Mouse (Mus musculus): ENCODE measurements at regions not wholly inside any gene's neighbourhood (a gene's known extent, or its start where the extent isn't known, plus 50 kb on each side); places are given as distances from the start of the nearest gene placed in this dataset.

- no peak for DNase-seq
Measured at GRCm38 (mm10) chr2:172094159-172094558, 50.9 kb upstream of the Cbln4 start.

- DNase-seq: peak in 1 of 2 experiments; percentile 4
Measured at GRCm38 (mm10) chr2:172103881-172104655, 60.8 kb upstream of the Cbln4 start.

- no peak for DNase-seq
Measured at GRCm38 (mm10) chr2:172105241-172105640, 62.0 kb upstream of the Cbln4 start.

GRCm38 (mm10) chr2:172110706-172111105 lies 67.4 kb upstream of the Cbln4 start:
- no peak for DNase-seq

DNA sequence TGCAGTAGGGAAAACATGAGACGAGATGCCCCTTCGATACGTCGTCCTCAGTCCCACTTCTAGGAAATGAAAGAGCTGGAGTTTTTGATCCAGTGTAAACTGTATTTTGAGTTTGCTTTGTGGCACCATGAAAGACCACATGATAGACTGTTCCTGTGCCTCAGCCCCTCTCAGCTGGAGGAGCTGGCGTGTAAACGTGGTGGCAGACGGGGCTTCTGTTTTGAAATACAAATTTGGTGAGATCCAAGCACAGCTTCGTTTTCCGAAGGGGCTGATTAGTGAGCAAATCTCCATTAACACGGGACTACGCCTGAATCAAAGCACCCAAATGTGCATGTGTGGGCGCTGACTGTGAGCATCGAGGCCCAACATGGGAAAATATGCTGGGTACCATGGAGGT lies 70.4 kb upstream of the Cbln4 start:
- no peak for DNase-seq

GRCm38 (mm10) chr2:172115604-172116206 lies 72.4 kb upstream of the Cbln4 start:
- DNase-seq: no peak

- DNase-seq: no peak
Measured at GRCm38 (mm10) chr2:172127517-172127916, 84.3 kb upstream of the Cbln4 start.

GRCm38 (mm10) chr2:172131232-172131631 lies 88.0 kb upstream of the Cbln4 start:
- DNase-seq: no peak

DNA sequence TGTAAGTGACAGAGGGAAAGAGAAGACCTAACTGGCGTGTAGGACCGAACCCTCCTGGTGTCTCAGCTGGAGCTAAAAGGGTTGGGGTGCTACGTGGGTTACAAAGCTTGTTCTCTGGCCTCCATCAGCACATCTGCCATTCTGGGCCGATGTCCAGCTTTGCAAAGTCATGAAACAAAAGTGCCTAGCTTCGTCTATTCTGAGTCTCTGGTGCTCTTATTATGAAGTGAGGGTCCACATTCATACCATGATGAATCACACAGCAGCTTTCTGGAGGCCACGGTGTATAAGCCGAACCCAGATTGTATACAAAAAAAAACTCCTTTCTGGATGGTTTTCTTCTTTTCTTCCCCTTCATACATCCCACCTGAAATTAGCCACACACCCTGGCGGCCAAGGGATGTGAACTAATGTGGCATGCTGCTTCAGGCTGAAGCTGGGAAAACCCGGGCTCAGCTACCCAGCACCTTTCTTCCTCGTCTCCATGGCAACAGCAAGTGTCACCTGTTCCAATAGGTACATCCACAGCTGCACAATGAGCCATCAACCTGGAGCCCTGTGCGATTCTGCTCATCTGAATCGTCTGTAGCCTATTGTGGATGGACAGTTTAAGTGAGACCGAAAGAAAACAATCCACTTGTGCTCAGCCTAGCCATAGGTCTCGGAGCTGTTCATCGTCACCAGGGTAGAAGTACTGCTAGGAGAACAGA lies 89.5 kb upstream of the Cbln4 start:
- no peak for DNase-seq

DNA sequence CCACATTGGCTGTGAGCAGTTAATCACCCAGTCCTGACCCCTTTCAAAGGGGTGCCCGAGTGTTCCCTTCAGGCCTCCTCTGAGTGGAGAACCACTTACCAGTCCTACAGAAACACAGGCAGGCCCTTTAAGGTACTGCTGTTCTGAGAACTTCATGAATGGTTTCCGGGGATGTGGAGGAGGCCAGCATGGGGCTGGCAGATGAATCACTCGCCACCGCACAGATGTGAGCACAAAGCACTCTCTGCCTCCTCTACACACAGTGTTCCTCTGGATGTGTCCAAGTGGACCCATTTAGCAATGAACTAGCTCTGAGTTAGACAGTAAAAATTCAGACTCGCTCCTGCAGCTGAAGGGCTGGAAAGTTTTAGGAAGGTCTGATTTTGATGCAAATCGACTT lies 96.8 kb upstream of the Cbln4 start:
- no peak for DNase-seq

DNA sequence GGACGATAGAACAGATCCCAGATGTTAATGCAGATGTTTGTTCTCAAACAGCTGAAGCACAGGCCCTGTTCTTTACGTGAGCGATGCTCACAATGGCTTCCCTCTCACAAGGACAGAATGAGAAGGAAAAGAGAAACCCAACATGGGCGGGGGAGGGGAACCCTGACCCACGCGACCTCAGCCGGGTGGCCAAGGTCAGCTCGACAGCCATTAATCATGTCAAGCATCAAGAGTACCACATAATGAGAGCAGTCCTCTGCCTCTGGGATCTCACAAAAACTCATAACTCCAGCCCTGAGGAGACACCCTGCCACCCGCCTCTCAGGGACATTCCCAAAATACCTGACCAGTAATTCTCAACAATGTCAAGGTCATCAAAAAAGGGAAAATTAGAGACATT lies 100.0 kb upstream of the Cbln4 start:
- DNase-seq: no peak

- no peak for DNase-seq
Measured at GRCm38 (mm10) chr2:172148736-172149135, 99.6 kb upstream of the Mc3r start.

DNA sequence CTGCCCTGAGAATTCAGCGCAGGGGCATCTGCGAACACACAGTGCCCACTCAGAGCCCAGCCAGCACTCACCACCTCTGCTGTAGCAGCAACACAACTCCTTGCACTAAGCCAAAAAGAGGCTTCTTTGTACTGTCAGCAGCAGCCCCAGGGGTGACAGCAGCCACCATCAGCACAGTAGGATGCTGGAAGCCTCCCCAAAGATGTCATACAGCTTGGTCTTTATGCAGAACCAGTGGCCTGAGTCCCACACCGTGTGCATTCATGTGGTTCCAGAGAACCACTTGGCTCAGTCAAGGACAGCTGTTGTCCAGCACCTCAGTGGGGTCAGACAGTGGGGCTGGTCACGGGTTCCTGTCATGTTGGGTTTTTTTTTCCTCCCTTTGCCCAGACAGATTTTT lies 98.6 kb upstream of the Mc3r start:
- DNase-seq: no peak

- no peak for DNase-seq
Measured at GRCm38 (mm10) chr2:172150898-172151297, 97.4 kb upstream of the Mc3r start.

- DNase-seq: no peak
Measured at GRCm38 (mm10) chr2:172159909-172160308, 88.4 kb upstream of the Mc3r start.

DNA sequence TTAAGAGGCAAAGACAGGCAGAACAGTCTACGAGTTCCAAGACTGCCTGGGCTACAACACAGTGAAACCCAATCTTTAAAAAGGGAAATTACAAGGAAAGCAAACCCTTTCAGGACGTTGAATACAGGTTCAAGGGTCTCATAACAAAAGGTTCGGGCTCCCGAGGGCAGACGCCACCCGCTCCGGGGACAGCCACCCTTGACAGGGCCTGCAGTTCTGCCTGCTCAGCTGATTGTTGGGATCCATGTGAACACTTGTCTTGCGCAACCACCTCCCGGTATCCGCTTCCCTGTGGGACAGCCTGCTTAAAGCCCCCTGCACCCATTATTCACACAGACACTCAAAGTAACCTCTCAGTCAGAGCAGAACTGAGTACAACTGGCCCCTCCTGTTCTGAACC lies 70.9 kb upstream of the Mc3r start:
- no peak for DNase-seq

DNA sequence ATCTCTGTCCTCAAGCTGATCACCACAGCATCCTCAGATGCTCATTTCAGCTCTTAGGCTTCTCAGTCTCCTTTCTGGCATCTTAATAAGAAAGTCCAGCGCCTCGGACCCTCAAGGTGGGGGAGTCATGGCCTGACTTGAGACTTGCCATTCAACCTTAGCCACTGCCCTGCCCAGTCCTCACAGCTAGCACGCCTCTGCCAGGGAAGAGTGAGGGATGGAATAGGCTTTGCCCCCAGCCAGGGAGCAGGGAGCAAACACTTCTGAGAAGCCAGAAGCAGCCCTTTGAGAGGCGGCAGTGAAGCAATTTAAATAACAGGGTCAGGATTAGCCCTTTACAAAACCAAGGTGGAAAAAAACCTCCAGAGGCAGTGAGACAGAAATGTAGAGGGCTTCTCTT lies 69.0 kb upstream of the Mc3r start:
- DNase-seq: no peak

DNA sequence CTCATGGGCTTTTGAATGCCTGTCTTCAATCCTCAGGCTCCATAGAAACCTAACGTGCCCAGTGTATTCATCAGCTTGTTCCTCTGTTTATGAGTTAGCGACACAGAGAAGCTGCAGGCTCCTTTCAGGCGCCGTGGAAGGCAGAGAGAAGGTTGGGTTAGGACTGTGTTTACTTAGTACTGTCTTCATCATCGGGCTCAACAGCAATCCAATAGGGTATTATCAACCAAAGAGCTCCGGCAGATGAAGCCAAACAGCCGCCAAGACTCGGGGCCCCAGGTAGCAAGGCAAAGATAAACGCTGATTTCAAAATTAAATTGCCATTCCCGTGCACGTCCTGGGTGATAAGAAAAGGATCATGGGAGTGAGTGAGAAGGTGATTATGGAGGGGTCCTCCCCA lies 50.5 kb upstream of the Mc3r start:
- no peak for DNase-seq

Data from kidney, adult 8-10 months (tissue).